Comparison of ENCODE assay signal across 7 mouse cellular contexts in genomic region chr12:16877141-16877540, GRCm38 (mm10). TPM values are rescaled to one million over a fixed set of nuclear protein-coding genes. Genes with fewer than 3 reads are reported as not detected.
A peak's percentile ranks its signal among the peaks of the same experiment; 100 is the strongest.
DNase-seq lines count a peak whose midpoint lies in the region; ATAC-seq lines count a peak whose summit lies in the region.

No protein-coding gene starts in this region.

- H3K27ac ChIP-seq in kidney, embryonic 16.5 days (ENCODE audit: low read length), result peak overlapping the region; percentile 44; the same call in 1 of the 2 replicates
- H3K27ac ChIP-seq in embryonic facial prominence, embryonic 15.5 days (replicated peaks), result peak overlapping the region; percentile 5; the same call in 1 of the 2 replicates
- 0 out of 2 replicates have a peak overlapping the region, but pooled peaks have one; percentile 38 for H3K27ac ChIP-seq in liver, embryonic 15.5 days (replicated peaks)

- ATAC-seq in kidney, embryonic 16.5 days (ENCODE audit: low FRiP score, low TSS enrichment), result no peak
- no peak for ATAC-seq in embryonic facial prominence, embryonic 15.5 days (ENCODE audit: insufficient number of reproducible peaks, low FRiP score, low TSS enrichment, low read depth)
- ATAC-seq in liver, embryonic 15.5 days (ENCODE audit: insufficient read depth), result no peak

- no peaks in the 10 kb centered on the region for H3K36me3 ChIP-seq in kidney, embryonic 16.5 days (ENCODE audit: insufficient read depth, low read length)
- no peaks in the 10 kb centered on the region for H3K36me3 ChIP-seq in embryonic facial prominence, embryonic 15.5 days
- H3K36me3 ChIP-seq in liver, embryonic 15.5 days (replicated peaks), result no peaks in the 10 kb centered on the region

- H3K4me3 ChIP-seq in kidney, embryonic 16.5 days (ENCODE audit: low read length), result no peak overlapping the region
- H3K4me3 ChIP-seq in embryonic facial prominence, embryonic 15.5 days (replicated peaks), result no peak overlapping the region
- H3K4me3 ChIP-seq in liver, embryonic 15.5 days (replicated peaks), result no peak overlapping the region

- 68% methylated on average over 5 of the region's 5 CpGs for WGBS in kidney, embryonic 16.5 days
- WGBS in embryonic facial prominence, embryonic 15.5 days, result 57% methylated on average over 5 of the region's 5 CpGs
- WGBS in liver, embryonic 15.5 days (ENCODE audit: insufficient replicate concordance), result 48% methylated on average over 5 of the region's 5 CpGs

- DNase-seq in kidney, adult 18-20 months, result no peak
- DNase-seq in adrenal gland, postnatal 14 days, result peak; percentile 69
- DNase-seq in right cerebral cortex, adult 18-20 months, result no peak
- DNase-seq in natural killer cell, adult 2 months (ENCODE audit: low spot score in 2 of 2), result no peak

- H3K4me1 ChIP-seq in kidney, embryonic 16.5 days (ENCODE audit: insufficient read depth, low read length), result peaks cover 10% of the 10 kb centered on the region; the same call in 1 of the 2 replicates
- peaks cover 34% of the 10 kb centered on the region for H3K4me1 ChIP-seq in embryonic facial prominence, embryonic 15.5 days
- H3K4me1 ChIP-seq in liver, embryonic 15.5 days (replicated peaks), result peaks cover 41% of the 10 kb centered on the region

- no peaks in the 10 kb centered on the region for H3K9me3 ChIP-seq in kidney, embryonic 16.5 days (ENCODE audit: low read length)
- H3K9me3 ChIP-seq in embryonic facial prominence, embryonic 15.5 days (replicated peaks), result no peaks in the 10 kb centered on the region
- no peaks in the 10 kb centered on the region for H3K9me3 ChIP-seq in liver, embryonic 15.5 days (replicated peaks)

- no peaks in the 10 kb centered on the region for H3K27me3 ChIP-seq in kidney, embryonic 16.5 days (ENCODE audit: insufficient read depth, low read length)
- no peaks in the 10 kb centered on the region for H3K27me3 ChIP-seq in embryonic facial prominence, embryonic 15.5 days
- no peaks in the 10 kb centered on the region for H3K27me3 ChIP-seq in liver, embryonic 15.5 days

- no peak overlapping the region for H3K4me2 ChIP-seq in kidney, embryonic 16.5 days (replicated peaks; ENCODE audit: low read depth, low read length)
- H3K4me2 ChIP-seq in embryonic facial prominence, embryonic 15.5 days (replicated peaks), result no peak overlapping the region
- no peak overlapping the region for H3K4me2 ChIP-seq in liver, embryonic 15.5 days

- H3K9ac ChIP-seq in kidney, embryonic 16.5 days (replicated peaks; ENCODE audit: low read length), result no peak overlapping the region
- no peak overlapping the region for H3K9ac ChIP-seq in embryonic facial prominence, embryonic 15.5 days
- H3K9ac ChIP-seq in liver, embryonic 15.5 days, result no peak overlapping the region

RNA-seq across cellular contexts. Expression of gene Rock2, which starts 17.6 kb away (rescaled TPM):
- 10.6 and 11.4 TPM in 2 replicates for polyA plus RNA-seq in kidney, embryonic 16.5 days (2015; fragmentation: Nextera tagmentation; extraction: Ambion mirVana)
- 61.6 and 64.0 TPM in 2 replicates for total RNA-seq in adrenal gland, postnatal 14 days (2021)
- 17.7 and 17.9 TPM in 2 replicates for polyA plus RNA-seq in embryonic facial prominence, embryonic 15.5 days (2015; fragmentation: Nextera tagmentation; extraction: Ambion mirVana)
- 5.6 and 6.3 TPM in 2 replicates for polyA plus RNA-seq in liver, embryonic 15.5 days (2015; fragmentation: Nextera tagmentation; extraction: Ambion mirVana)
